Mouse (Mus musculus) frontal cortex, postnatal 25 days (tissue): ENCODE data around the gene Fbf1.
"Not testable (repeated sequence)": the region's sequence is repeated elsewhere in the genome, so short reads cannot be mapped to it uniquely, and the experiment has no call there.

Experiments
- DNase-seq, 2 experiments: peaks; one replicate each; pipeline ENCODE4 v3.0.0; 2022; ENCODE audit warnings: low spot score in 2 of 2

The Fbf1 gene

DNA sequence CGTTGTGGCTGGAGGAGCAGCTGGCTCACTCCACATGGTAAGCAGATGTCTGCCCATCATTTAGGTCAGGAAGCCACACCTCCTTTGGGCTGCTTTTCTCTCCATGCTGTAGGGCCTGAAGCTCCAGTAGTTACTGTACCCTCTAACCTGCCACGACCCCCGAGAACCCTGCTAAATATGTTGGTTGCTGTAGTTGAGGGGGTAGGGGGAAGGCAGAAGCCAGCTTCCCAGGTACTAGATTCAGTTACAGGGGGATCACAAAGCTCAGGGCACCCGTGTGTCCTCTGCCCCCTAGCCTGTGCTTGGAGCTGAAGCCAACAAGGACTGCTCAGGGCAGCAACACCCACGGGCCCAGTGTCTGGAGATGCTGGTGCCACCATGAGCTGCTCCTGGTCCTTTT is 34.5 kb downstream of the Fbf1 start:
- DNase-seq, result no peak

DNA sequence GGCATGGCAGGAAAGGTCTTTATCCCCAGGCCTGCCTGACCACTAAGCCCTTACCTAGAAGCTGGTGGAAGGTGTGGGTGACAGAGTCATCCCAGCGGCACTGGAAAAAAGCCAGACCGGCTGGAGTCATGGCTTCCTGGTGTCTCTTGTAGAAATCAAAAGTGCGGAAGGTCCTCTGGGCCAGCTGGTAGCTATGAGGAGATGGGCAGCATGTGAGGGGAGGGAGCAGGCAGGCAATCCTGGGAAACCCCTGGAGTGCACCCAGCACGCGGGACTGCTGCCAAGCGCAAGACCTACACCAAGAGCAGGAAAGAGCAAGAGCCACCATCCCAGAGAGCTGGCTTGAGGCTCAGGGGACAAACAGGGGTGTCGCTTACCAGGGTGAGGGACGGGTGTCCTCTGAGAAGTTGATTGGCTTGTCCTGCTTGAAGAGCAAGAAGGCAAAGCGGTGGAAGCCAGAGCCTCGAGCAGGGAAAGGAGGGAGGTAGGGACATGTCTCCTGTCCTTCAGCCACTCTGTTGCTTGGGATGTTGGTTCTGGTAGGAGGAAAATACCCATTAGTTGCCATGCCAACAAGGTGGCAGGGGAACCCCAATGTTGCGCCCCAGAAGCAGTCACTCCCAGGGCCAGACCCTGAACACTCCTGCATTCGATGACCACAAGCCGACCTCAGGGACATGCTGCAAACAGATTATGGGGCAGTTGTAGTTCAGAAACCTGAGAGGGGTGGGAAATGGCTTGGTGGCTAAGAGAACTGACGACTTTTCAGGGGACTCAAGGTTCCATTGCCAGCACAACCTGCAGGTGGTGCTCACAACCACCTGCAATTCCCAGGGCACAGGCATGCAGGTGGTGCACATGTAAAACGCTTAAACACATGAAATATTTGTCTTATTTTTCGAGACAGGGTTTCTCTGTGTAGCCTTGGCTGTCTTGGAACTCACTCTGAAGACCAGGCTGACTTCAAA is 35.3 kb downstream of the Fbf1 start:
- DNase-seq, result no peak

DNA sequence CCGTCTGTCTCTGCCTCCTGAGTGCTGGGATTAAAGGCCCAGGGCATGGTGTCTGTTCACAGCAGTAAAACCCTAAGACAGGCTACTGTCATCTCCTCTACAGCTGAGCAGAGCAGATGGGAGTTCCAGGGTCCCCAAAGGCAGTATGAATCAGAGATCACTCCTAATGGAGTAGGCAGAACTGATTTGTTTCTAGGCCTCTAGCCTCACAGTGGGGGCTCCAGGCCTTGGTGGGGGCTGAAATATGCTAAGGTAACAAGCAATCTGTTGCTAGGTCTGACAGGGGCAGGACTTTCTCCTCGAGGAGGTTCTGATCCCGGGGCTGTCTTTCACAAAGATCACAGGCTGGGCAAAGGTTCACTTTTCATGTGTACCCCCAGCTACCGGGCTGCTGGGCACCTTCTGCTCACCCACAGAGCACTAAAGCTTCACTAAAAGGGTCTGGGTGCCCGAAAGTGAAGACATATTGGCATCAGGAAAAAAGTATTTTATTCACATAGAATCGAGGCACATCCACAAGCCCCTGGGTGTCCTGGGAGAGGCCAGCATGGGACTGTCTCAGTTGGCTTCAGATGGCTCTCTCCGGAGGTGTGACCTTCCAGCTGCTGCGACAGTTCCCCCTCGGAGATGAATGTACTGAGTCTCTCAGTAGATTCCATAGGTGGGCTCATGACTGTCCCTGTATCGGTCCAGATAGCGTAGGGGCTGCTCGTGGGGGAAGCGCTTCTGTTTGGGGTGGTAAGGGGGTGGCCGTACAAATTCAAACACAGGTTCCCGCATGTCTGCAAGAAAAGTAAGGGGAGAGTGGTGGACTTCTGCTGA is 36.4 kb downstream of the Fbf1 start:
- DNase-seq, result no peak

DNA sequence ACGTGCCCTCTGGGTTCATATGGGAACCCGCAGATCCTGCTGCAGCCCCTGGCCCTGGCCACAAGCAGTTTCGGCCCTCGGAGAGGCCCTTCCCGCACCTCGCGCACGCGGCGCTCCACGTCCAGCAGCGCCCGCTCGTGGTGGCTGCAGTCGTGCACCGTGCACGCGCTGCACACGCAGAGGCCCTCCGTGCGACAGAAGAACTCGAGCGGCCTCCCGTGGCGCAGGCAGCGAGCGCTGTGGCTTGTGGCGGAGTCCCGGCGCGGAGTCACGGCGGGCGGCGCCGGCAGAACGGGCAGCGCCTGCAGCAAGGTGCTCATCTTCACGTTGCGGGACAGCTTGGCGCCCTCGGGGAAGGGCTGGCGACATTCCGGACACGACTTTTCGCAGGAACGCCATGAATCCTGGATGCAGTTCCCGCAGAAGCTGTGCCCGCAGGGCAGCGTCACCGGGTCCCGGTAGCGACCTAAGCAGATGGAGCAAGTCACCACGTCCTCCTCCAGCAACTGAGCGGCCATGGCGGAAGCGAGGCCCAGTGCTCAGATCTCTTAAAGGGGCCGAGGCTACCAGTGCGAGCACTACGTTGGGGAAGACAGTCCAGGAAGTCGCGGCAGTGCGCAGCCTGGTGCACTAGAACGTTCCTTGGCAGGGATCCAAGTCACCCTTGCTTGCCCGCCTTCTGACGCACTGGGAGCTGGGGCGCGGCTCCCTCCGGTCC is 37.3 kb downstream of the Fbf1 start, which contains the start of gene Trim65:
Gene Trim65 (minus strand): TSS at position 641 of the 718 bp plus-strand sequence.
- peak; percentile 69 to 76 for DNase-seq

- DNase-seq, result no peak
These were observed 37.9 kb downstream of the Fbf1 start for GRCm38 (mm10) chr11:116129993-116130487.

- DNase-seq, result no peak
These were observed 38.7 kb downstream of the Fbf1 start for GRCm38 (mm10) chr11:116129091-116129790.

- DNase-seq, result no peak
These were observed 40.0 kb downstream of the Fbf1 start for GRCm38 (mm10) chr11:116127986-116128385.

GRCm38 (mm10) chr11:116127156-116127980 is 40.6 kb downstream of the Fbf1 start, which contains the start of gene Trim47:
Gene Trim47, minus strand, starts transcription at chr11:116127210.
- DNase-seq, result no peak

- DNase-seq, result no peak
These were observed 41.7 kb downstream of the Fbf1 start for GRCm38 (mm10) chr11:116126261-116126660.

DNA sequence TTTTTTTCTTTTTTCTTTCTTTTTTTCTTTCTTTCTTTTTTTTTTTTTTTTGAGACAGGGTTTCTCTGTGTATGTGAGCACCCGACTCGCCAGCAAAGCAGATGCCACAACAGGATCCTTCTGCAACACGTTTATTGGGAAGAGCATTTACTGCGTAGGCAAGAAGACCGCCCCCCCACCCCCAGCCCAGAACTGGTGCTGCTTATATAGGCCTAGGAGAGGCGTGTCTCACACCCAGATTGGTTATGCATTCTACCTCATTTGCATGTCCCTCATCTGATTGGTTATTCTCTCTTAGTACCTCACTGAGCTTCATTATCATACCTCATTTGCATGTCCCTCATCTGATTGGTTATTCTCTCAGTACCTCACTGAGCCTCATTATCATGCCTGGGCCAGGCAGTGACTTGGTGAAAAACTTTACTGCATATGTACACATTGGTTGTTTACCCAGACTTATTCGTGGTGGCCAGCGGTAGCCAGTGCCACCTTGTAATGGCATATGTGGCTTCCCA is 46.2 kb downstream of the Fbf1 start:
- DNase-seq, result not testable (repeated sequence)

DNA sequence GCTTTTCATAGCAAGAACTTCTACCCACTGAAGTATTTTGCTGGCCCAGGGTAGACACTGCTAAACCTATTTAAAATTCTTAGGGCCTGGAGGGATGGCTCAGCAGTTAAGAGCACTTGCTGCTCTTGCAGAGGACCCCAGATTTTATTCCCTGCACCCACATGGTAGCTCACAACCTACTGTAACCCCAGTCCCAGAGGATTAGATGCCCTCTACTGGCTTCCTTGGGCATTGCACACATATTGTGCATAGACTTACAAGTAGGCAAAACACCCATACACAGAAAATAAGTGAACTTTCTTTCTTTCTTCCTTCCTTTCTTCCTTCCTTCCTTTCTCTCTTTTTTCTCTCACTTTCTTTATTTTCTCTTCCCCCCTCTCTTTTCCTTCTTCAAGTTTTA is 50.1 kb downstream of the Fbf1 start:
- DNase-seq, result no peak

DNA sequence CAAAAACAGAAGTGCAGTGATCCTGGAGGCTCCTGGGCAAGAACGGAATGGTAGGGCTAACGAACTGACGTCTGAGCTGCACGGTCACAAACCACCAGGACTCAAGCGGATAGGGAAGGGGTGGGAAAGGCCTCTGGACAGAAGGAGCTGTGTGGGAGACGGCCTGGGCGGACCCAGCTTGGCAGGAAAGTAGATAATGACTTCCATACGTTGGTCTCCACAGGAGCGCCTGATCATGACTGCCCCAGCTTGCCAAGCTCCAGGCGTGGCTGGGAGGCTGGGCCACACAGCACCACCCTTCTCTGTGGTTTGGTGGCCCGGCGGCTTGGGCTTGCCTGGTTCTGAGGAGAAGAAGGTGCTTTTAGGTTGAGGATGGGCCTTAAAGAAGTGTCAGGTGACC is 50.7 kb downstream of the Fbf1 start:
- no peak for DNase-seq

DNA sequence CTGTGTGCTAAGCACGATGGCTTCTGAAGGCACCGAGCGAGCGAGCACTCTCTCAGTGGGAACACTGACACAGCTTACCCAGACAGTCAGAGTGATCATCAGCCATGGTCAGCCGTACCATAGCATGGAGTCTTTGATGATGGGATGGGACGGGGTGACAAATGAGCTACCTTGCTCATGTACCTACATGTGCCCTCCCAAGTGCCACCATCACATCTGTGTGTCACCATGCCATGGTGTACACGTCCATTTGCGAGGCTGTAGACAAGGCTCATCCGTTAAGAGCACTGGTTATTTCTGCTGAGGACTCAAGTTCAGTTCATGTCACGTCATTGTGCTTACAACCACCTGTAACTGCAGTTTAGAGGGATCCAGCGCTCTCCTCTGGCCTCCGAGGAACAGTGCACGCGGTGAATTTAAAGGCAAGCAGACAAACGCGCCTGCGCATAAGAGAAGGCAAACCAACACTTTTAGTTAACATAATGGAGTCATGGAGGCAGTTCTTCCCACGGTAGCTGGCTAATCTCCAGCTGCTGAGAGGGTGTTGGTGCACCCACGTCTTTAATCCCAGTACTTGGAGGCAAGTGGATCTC is 56.3 kb downstream of the Fbf1 start:
- no peak for DNase-seq

DNA sequence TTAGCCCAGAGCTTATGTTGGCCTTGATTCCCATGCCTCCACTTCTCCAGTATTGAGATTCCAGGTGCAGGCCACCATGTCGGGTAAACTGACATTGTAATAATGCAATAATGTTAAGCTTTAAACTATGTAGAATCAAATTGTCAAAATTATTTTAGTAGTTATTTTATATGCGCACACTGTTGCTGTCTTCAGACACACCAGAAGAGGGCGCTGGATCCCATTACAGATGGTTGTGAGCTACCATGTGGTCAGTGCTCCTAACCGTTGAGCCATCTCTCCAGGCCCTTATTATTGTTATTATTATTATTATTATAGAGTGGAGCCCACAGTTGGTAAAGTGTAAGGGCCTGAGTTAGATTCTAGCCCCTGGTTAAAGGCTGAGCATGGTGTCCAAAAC is 56.9 kb downstream of the Fbf1 start:
- DNase-seq, result no peak

- no peak for DNase-seq
These were observed 57.4 kb downstream of the Fbf1 start for GRCm38 (mm10) chr11:116110540-116110939.

DNA sequence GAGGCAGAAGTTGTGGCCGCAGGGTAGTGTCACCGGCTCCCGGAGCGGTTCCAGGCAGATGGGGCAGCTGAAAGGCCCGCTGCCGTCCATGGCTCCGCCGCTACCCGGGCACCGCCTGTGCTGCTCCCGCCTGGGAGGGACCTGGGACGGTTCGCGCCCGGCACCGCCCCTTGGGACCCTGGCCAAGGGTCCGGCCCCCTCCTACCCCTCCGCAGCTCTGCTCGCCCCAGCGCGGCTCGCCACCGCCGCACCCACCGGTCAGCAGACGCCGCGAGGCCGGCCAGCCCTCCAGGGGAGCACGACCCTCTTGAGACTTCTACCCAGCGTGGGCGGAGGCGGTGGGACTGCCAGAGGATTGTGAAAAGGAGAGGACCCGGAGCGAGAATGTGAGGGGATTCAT is 57.8 kb downstream of the Fbf1 start:
- DNase-seq, result no peak

DNA sequence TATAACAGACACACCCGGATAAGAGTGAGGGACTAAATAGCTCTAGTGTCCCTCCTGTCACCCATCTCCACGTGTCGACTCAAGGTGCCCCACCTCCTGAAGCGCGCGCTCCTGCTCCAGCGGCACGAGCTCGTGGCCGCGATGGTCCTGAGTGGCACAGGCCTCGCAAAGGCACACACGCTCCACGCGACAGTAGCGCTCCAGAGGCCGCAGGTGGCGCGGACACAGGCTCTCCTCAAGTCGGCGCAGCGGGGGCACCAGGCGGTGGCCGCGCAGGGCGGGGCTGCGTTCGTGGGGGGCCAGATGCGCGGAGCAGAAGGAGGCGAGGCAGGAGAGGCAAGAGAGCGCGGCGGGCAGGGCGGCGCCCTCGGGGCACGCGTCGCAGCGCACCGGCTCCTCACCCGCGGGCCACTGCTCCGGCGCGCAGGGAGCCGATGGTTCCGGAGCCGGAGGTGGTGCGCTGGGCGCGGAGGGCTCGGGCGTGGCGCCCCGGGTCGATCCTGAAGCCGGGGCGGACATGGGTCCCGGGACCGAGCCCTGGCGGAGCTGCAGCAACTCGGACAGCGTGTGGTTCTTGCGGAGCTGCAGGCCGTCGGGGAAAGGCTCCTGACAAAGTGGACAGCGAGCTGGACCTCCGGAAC is 58.4 kb downstream of the Fbf1 start:
- no peak for DNase-seq

GRCm38 (mm10) chr11:116108464-116109137 is 59.4 kb downstream of the Fbf1 start:
- no peak for DNase-seq
